Mouse (Mus musculus) hindbrain, postnatal 0 days (tissue): ENCODE results near the gene Nemf. TPM values are rescaled to one million over a fixed set of nuclear protein-coding genes. Genes with fewer than 3 reads are reported as not detected.
A peak's percentile ranks its signal among the peaks of the same experiment; 100 is the strongest.
"Not testable (repeated sequence)": the region's sequence is repeated elsewhere in the genome, so short reads cannot be mapped to it uniquely, and the experiment has no call there.

Experiments used
- ATAC-seq: fragments of 200-750 bp; cut with Nextera tagmentation; 2 replicates; pipeline ENCODE4 v1.8.0; 2017; ENCODE audit warnings: mild to moderate bottlenecking, moderate TSS enrichment, moderate library complexity
- DNase-seq: peaks from one replicate; pipeline ENCODE4 v3.0.0-alpha.2; 2015; ENCODE audit warnings: low spot score
- H3K27ac ChIP-seq: fragments of 300-500 bp; sonication (generic); 2 replicates; pipeline ENCODE4 v1.5.1; 2014; ENCODE audit warnings: mild to moderate bottlenecking
- H3K27me3 ChIP-seq: fragments of 300-500 bp; sonication (generic); 2 replicates; pipeline ENCODE4 v1.6.1; 2014; ENCODE audit warnings: low read length, mixed read lengths; ENCODE audit not compliant: insufficient read depth
- H3K36me3 ChIP-seq: fragments of 300-500 bp; sonication (generic); 2 replicates; pipeline ENCODE4 v1.6.1; 2014; ENCODE audit warnings: low read length, mixed read lengths; ENCODE audit not compliant: insufficient read depth
- H3K4me1 ChIP-seq: fragments of 300-500 bp; sonication (generic); 2 replicates; pipeline ENCODE4 v1.6.1; 2014; ENCODE audit warnings: antibody characterized with exemption, low read length, mixed read lengths; ENCODE audit not compliant: insufficient read depth
- H3K4me2 ChIP-seq: fragments of 300-500 bp; sonication (generic); 2 replicates; pipeline ENCODE4 v1.6.1; 2014; ENCODE audit warnings: low read depth, mild to moderate bottlenecking, low read length, moderate library complexity, mixed read lengths
- H3K4me3 ChIP-seq: fragments of 300-500 bp; sonication (generic); 2 replicates; pipeline ENCODE4 v1.5.1; 2014; ENCODE audit warnings: low read length
- H3K9ac ChIP-seq: fragments of 300-500 bp; sonication (generic); replicated peaks from 2 replicates; pipeline ENCODE4 v1.6.1; 2014; ENCODE audit warnings: mild to moderate bottlenecking, low read length, moderate library complexity, mixed read lengths
- H3K9me3 ChIP-seq: fragments of 300-500 bp; sonication (generic); 2 replicates; pipeline ENCODE4 v1.6.1; 2016; ENCODE audit warnings: low read length, mixed read lengths
- CTCF ChIP-seq: IDR thresholded peaks from 2 replicates; pipeline ENCODE4 v1.5.1; 2016; ENCODE audit warnings: antibody characterized with exemption, control low read depth, low read depth
- WGBS: fragments of 180-500 bp; shearing (Covaris S2); extraction: QIAGEN DNeasy Blood & Tissue Kit; methylation state at CpG from one replicate; pipeline ENCODE4 v1.1.7; 2014; 5-methylcytosine and 5-hydroxymethylcytosine counted together
- polyA plus RNA-seq: library from polyadenylated mRNA; unstranded; fragments of >200 nt; fragmentation: Nextera tagmentation; extraction: Ambion mirVana; gene quantifications from 2 replicates; pipeline ENCODE4 v1.2.1, GENCODE M21; 2015
- total RNA-seq: library from RNA; depleted of rRNA; stranded (reverse); fragments of >200 nt; gene quantifications from 2 replicates; pipeline ENCODE4 v1.2.3, GENCODE M21; 2014

Gene Nemf
- total and polyA plus RNA-seq, 2 experiments from 2014 or later = 24.9 to 69.7 TPM

DNA sequence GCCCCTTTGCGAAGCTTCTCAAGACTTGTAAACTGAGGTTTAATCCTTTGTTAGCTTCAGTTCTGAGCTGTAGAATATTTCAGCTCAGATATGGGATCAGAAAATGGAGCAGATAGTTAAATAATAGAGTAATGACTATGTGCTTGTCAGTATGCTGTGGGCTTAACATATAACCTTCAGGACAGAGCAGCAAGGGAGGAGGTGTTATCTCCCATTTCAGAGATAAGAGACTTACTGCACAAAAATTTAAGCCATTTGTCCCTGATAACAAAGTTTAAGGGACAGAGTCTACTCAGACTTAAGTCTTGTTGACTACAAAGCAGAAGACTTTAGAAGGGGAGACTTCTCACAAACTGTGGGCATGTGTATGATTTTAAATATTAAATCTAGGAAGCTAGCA is 25.9 kb upstream of the Nemf start:
- Histone ChIP-seq H3K27me3 (no peaks in the 10 kb centered on the region), H3K27ac (no peak overlapping the region), H3K36me3 (no peaks in the 10 kb centered on the region), H3K9ac (no peak overlapping the region), H3K4me2 (no peak overlapping the region), H3K9me3 (no peaks in the 10 kb centered on the region), H3K4me1 (no peaks in the 10 kb centered on the region), H3K4me3 (no peak overlapping the region)
- no peak for TF ChIP-seq CTCF
- 95% methylated on average over 1 of the region's 1 CpGs for WGBS
- ATAC-seq (no peak), DNase-seq (no peak)

DNA sequence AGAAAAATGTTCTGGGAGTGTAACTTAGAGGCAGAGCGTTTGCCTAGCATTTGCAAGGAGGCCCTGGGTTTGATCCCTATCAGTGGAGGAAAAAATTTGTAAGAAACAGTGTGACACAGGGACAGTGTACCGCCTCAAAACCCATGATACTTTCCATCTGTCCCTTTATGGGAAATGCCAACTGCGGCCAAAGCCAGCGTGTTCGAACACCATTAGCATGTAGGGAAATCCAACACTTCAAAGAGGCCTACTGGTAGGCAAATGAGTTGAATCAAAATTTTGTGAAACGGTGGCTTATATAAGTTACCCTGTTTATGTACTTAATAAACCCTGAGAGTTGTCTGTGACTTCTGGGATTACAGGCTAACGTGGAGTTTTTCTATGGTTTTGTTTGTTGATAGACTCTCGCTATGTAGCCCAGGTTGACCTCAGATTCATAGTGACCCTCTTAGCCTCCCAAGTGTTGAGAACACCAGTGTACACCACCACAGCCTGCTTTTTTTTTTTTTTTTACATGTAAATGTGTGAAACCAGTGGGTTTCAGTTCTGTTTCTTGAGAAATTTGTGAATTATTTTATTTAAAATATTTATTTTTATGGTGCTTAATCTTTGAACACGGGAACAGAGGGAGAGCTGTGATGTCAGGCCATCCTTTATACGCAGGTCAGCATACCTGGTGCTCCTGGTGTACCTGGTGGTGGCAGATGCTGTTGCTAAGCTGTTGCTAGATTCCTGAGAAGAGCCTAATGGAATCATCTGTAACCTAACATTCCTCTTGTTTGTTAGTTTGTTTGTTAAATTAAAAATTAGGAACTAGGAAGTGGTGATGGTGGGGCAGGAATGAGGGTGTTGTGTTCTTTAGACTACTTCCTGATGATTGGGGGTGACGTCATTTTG is 21.8 kb upstream of the Nemf start:
- no peaks in the 10 kb centered on the region for H3K36me3 ChIP-seq
- ATAC-seq = no peak
- no peaks in the 10 kb centered on the region for H3K27me3 ChIP-seq
- H3K27ac ChIP-seq = no peak overlapping the region
- H3K4me1 ChIP-seq = peaks cover 1% of the 10 kb centered on the region; the same call in 1 of the 2 replicates
- no peak overlapping the region for H3K4me2 ChIP-seq
- H3K9me3 ChIP-seq = no peaks in the 10 kb centered on the region
- WGBS = 88% methylated on average over 11 of the region's 11 CpGs
- no peak overlapping the region for H3K4me3 ChIP-seq
- no peak overlapping the region for H3K9ac ChIP-seq
- no peak for DNase-seq
- TF ChIP-seq CTCF = no peak

- ATAC-seq, H3K9ac ChIP-seq: not testable (repeated sequence)
- WGBS = 96% methylated on average over 6 of the region's 6 CpGs
These were observed 20.7 kb upstream of the Nemf start for GRCm38 (mm10) chr12:69377636-69378035.

GRCm38 (mm10) chr12:69377188-69377587 is 20.2 kb upstream of the Nemf start:
- Histone ChIP-seq H3K27ac (no peak overlapping the region), H3K4me3 (no peak overlapping the region), H3K4me1 (peaks cover 9% of the 10 kb centered on the region; the same call in 1 of the 2 replicates), H3K9me3 (no peaks in the 10 kb centered on the region), H3K36me3 (no peaks in the 10 kb centered on the region), H3K9ac (no peak overlapping the region), H3K4me2 (no peak overlapping the region), H3K27me3 (no peaks in the 10 kb centered on the region)
- 95% methylated on average over 1 of the region's 1 CpGs for WGBS
- no peak for TF ChIP-seq CTCF
- DNase-seq (no peak), ATAC-seq (no peak)

More at GRCm38 (mm10) chr12:69377636-69378035, 20.7 kb upstream of the Nemf start:
- not testable (repeated sequence) for H3K4me1 ChIP-seq, H3K27ac ChIP-seq, H3K4me2 ChIP-seq, H3K27me3 ChIP-seq, H3K4me3 ChIP-seq, H3K9me3 ChIP-seq, DNase-seq, H3K36me3 ChIP-seq

GRCm38 (mm10) chr12:69376132-69376531 is 19.2 kb upstream of the Nemf start:
- Histone ChIP-seq H3K9ac (no peak overlapping the region), H3K27me3 (no peaks in the 10 kb centered on the region), H3K27ac (no peak overlapping the region), H3K9me3 (no peaks in the 10 kb centered on the region), H3K4me3 (no peak overlapping the region), H3K4me2 (no peak overlapping the region), H3K36me3 (no peaks in the 10 kb centered on the region), H3K4me1 (peaks cover 9% of the 10 kb centered on the region; the same call in 1 of the 2 replicates)
- TF ChIP-seq CTCF = no peak
- no peak for ATAC-seq
- DNase-seq = no peak
- WGBS = 83% methylated on average over 2 of the region's 2 CpGs

GRCm38 (mm10) chr12:69373850-69374766 is 17.1 kb upstream of the Nemf start:
- no peaks in the 10 kb centered on the region for H3K27me3 ChIP-seq
- WGBS = 34% methylated on average over 11 of the region's 11 CpGs
- H3K36me3 ChIP-seq = no peaks in the 10 kb centered on the region
- peaks cover 9% of the 10 kb centered on the region; the same call in 1 of the 2 replicates for H3K4me1 ChIP-seq
- H3K4me3 ChIP-seq = peak overlapping the region; percentile 100
- DNase-seq (no peak), ATAC-seq (no peak)
- no peak for TF ChIP-seq CTCF
- no peaks in the 10 kb centered on the region for H3K9me3 ChIP-seq
- peak overlapping the region; percentile 95 for H3K4me2 ChIP-seq
- H3K27ac ChIP-seq = no peak overlapping the region
- H3K9ac ChIP-seq = peak overlapping the region; percentile 97; the same call in 1 of the 2 replicates
